8 mouse cellular contexts compared by ENCODE assay signal in genomic region chr15:97236943-97237342, GRCm38 (mm10). TPM values are rescaled to one million over a fixed set of nuclear protein-coding genes. Genes with fewer than 3 reads are reported as not detected.
DNase-seq lines count a peak whose midpoint lies in the region; ATAC-seq and TF ChIP-seq lines count a peak whose summit lies in the region.

No protein-coding gene starts in this region.

- no peaks in the 10 kb centered on the region for H3K36me3 ChIP-seq in heart, postnatal 0 days (replicated peaks; ENCODE audit: control insufficient read depth, insufficient read depth, low read length)
- H3K36me3 ChIP-seq in limb, embryonic 11.5 days (ENCODE audit: control insufficient read depth, insufficient read depth, low read length) = no peaks in the 10 kb centered on the region

- 0 out of 2 replicates have a peak, but pooled peaks cover 5% of the 10 kb centered on the region for H3K9me3 ChIP-seq in heart, postnatal 0 days (replicated peaks; ENCODE audit: control insufficient read depth, low read length)
- no peaks in the 10 kb centered on the region for H3K9me3 ChIP-seq in limb, embryonic 11.5 days (ENCODE audit: control insufficient read depth, low read length)

- no peaks in the 10 kb centered on the region for H3K4me1 ChIP-seq in heart, postnatal 0 days (ENCODE audit: control insufficient read depth, insufficient read depth)
- no peaks in the 10 kb centered on the region for H3K4me1 ChIP-seq in limb, embryonic 11.5 days (ENCODE audit: control insufficient read depth, insufficient read depth, low read length)

- TF ChIP-seq CTCF in heart, postnatal 0 days (IDR thresholded peaks at IDR 0.05; ENCODE audit: low read depth) = peak; percentile 61

- 40% methylated on average over 9 of the region's 9 CpGs for WGBS in heart, postnatal 0 days
- WGBS in limb, embryonic 11.5 days = 42% methylated on average over 9 of the region's 9 CpGs

- H3K4me3 ChIP-seq in heart, postnatal 0 days (ENCODE audit: low read depth, low read length) = no peak overlapping the region
- H3K4me3 ChIP-seq in limb, embryonic 11.5 days (ENCODE audit: low read depth, low read length) = no peak overlapping the region

- ATAC-seq in heart, postnatal 0 days (ENCODE audit: insufficient read depth, low read depth) = no peak
- peak; percentile 40 for ATAC-seq in activated CD4-positive, CD25-positive, alpha-beta regulatory T cell, adult 4 months
- ATAC-seq in limb, embryonic 11.5 days (ENCODE audit: insufficient number of reproducible peaks, low FRiP score, low TSS enrichment, low read depth) = no peak

- TF ChIP-seq EP300 in heart, postnatal 0 days (IDR thresholded peaks at IDR 0.05; ENCODE audit: low read depth) = no peak

- no peak for DNase-seq in heart, postnatal 0 days (ENCODE audit: low spot score)
- DNase-seq in heart, postnatal 25 days (ENCODE audit: low spot score) = no peak
- DNase-seq in A20 (ENCODE audit: low read depth, low spot score) = peak; percentile 71
- peak; percentile 47 for DNase-seq in limb, embryonic 11.5 days (ENCODE audit: low spot score)
- peak; percentile 46 to 76 for DNase-seq in spleen, postnatal 10 days (ENCODE audit: low spot score in 2 of 2)
- DNase-seq in right cerebral cortex, postnatal 36 days (ENCODE audit: low spot score in 2 of 2) = no peak
- no peak for DNase-seq in frontal cortex, postnatal 10 days (ENCODE audit: low spot score in 2 of 2)

- H3K27ac ChIP-seq in heart, postnatal 0 days (ENCODE audit: low read depth) = no peak overlapping the region
- H3K27ac ChIP-seq in limb, embryonic 11.5 days (replicated peaks; ENCODE audit: low read depth, low read length) = no peak overlapping the region

- H3K4me2 ChIP-seq in heart, postnatal 0 days (ENCODE audit: low read depth, low read length) = no peak overlapping the region
- no peak overlapping the region for H3K4me2 ChIP-seq in limb, embryonic 11.5 days (ENCODE audit: low read depth, severe bottlenecking)

- intact Hi-C loops in heart, postnatal 25 days (cut with DNase I) = loop anchor here (5.0 kb wide), 3 partner anchors 220 to 425 kb away; no protein-coding TSS in a partner anchor

- no peak overlapping the region for H3K9ac ChIP-seq in heart, postnatal 0 days (replicated peaks; ENCODE audit: low read depth, low read length)
- H3K9ac ChIP-seq in limb, embryonic 11.5 days (ENCODE audit: low read length) = no peak overlapping the region

- no peaks in the 10 kb centered on the region for H3K27me3 ChIP-seq in heart, postnatal 0 days (ENCODE audit: control insufficient read depth, insufficient read depth, low read length)
- no peaks in the 10 kb centered on the region for H3K27me3 ChIP-seq in limb, embryonic 11.5 days (ENCODE audit: control insufficient read depth, insufficient read depth, low read length)

RNA-seq across cellular contexts. Expression of gene Pced1b, which starts 10.0 kb away (rescaled TPM):
- total RNA-seq in heart, postnatal 0 days (2014; rRNA removed; ENCODE audit: low replicate concordance) = 1.2 and 2.6 TPM in 2 replicates
- polyA plus RNA-seq in heart, postnatal 0 days (2015; fragmentation: Nextera tagmentation; extraction: Ambion mirVana) = 0.89 and 1.7 TPM in 2 replicates
- total RNA-seq in heart, postnatal 25 days (2021) = 1 to 10 TPM; 2.3 to 2.5 TPM
- 10 to 100 TPM; 55.6 to 62.1 TPM for polyA plus RNA-seq in activated CD4-positive, CD25-positive, alpha-beta regulatory T cell, adult 4 months (2017; shearing (Covaris generic))
- 4.2 and 7.3 TPM in 2 replicates for polyA plus RNA-seq in limb, embryonic 11.5 days (2014; fragmentation: Nextera tagmentation; extraction: Ambion mirVana)

RNA-seq across cellular contexts. Expression of gene Amigo2, which starts 10.1 kb away (rescaled TPM):
- 6.0 and 6.3 TPM in 2 replicates for total RNA-seq in heart, postnatal 0 days (2014; rRNA removed; ENCODE audit: low replicate concordance)
- polyA plus RNA-seq in heart, postnatal 0 days (2015; fragmentation: Nextera tagmentation; extraction: Ambion mirVana) = 4.1 and 4.4 TPM in 2 replicates
- 1 to 10 TPM; 5.2 to 7.0 TPM for total RNA-seq in heart, postnatal 25 days (2021)
- polyA plus RNA-seq in activated CD4-positive, CD25-positive, alpha-beta regulatory T cell, adult 4 months (2017; shearing (Covaris generic)) = 1 to 10 TPM; 1.1 to 2.0 TPM
- 4.0 and 4.4 TPM in 2 replicates for polyA plus RNA-seq in limb, embryonic 11.5 days (2014; fragmentation: Nextera tagmentation; extraction: Ambion mirVana)

Comparison
In these comparisons a context has a peak if more than half of its experiments do, and no peak if none do; other contexts are left out.
1. DNase-seq: peak in A20 (single experiment), limb, embryonic 11.5 days (single experiment) and spleen, postnatal 10 days (2 of 2); none in heart, postnatal 0 days (single experiment), heart, postnatal 25 days (single experiment), right cerebral cortex, postnatal 36 days (0 of 2) and frontal cortex, postnatal 10 days (0 of 2).